Mouse (Mus musculus): ENCODE data around the gene H2-T24.
"Not testable (repeated sequence)": the region's sequence is repeated elsewhere in the genome, so short reads cannot be mapped to it uniquely, and the experiment has no call there.

The H2-T24 gene

DNA sequence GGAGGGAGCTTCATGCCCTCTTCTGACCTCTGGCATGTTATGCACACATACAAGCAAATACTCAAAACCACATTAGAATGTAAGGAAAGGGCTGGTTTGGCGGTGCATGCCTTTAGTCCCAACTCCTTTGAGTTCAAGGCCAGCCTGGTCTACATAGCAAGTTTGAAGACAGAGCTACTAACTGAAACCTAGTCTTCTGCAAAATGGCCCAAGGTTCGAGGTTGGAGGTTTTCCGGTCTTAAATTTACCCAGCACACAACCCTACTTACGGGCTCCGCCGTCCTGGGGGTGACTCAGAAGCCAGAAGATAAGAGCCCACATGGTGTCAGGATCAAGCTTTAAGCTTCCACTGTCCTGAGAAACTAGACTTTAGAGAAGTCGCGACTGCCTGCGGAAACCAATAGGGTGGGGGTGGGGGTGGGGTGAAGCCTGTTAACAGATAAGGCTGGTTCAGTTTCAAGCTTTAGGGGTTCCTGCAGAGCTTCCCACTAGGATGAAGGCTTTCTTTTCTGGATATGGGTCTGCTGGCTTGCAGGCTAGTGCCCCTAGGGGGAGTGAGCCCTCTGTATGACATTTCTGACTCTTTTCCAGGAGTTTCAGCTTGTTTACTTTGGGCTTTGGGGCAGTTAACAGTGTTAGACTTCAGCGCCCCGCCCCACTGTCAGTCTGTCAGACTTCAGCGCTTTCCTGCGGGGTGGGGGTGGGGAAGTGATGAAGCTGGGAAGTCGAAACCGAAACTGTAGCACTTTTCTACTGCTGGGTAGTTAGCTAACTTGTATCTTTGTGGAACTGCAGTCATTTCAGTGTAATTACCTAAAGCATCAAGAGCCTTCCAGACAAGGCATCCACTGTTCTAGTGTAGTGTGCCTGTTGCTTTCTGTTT, at the start of gene H2-T24:
H2-T24 (minus strand) TSS at position 370 of the 883 bp plus-strand sequence.
- DNase-seq: peak; percentile 86 to 87

DNA sequence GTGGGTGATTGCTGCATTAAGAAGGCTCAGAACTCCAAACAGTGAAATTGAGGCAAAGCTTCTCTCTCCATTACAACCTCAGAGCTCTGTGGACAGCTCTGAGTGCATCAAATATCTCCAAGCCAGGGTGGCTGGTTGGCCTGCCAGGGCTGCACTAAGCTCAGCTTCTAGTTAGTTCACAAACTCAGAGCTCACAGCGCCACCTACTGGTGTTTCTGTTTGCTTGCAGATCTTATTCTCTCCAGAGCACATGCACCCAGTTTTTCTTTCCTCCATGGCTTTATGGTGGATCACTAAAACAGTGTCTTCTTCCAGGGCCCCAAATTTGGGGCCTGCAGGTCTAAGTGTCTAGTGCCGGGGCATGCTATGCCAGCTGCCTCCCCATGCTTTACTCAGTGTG, 40.5 kb upstream of the H2-T24 start:
- peak; percentile 92 to 93 for DNase-seq

DNA sequence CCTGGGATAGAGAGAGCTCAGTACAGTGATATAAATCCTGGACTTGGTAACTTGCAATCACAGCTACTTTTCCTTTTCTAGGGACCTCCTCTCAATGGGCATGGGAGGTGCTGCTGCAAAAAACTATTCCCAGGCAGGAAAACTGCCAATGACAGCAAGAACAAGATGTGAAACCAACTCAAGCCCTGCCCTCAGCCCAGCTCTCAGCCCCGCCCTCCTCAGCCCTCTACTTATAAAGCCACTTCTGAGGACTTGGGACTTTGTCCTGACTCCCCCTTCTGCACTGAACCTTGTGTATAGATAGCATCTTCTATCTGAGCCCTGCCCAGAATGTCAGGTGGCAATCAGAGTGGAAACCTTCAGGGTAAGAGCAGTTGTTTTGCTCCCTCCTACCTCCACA, 38.0 kb upstream of the H2-T24 start, which contains the start of gene Gm11127:
Gm11127 (minus strand) TSS at position 10 of the 400 bp plus-strand sequence.
- not testable (repeated sequence) for DNase-seq

DNA sequence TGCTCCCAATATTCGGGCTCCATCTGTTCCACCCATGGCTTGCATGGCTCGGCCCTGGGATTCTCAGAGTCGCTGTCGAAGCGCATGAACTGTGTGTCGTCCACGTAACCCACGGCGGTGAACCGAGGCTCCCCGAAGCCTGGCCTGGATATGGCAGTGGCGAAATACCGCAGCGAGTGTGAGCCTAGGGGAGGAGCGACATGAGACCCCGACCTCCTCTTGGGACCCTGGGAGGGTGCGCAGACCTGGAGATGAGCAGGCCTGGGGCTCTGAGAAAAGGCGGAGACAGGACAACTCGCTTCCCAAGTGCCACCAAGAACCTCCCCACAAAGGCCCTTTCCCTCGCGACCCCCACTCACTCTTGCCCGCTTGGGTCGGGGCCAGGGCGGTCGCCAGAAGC, 37.6 kb upstream of the H2-T24 start:
- DNase-seq: not testable (repeated sequence)

DNA sequence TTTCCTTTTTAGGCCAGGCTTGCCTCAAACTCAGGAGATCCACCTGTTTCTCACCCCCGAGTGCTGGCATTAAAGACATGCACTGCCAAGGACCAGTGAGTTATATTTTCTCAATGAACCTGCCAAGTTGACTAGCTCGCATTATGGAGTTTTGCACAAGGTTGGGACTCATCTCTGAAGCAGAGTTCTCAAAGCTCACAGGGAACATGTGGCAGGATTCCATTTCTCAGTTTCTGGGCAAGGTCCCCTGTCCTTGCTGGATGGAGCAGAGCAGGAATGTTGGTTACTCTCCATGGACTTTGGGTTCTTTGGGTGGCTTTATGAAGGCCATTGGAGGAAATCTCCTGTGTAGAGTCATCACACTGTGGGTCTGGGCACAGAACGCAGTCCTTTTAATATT, 22.9 kb upstream of the H2-T24 start:
- DNase-seq: no peak

DNA sequence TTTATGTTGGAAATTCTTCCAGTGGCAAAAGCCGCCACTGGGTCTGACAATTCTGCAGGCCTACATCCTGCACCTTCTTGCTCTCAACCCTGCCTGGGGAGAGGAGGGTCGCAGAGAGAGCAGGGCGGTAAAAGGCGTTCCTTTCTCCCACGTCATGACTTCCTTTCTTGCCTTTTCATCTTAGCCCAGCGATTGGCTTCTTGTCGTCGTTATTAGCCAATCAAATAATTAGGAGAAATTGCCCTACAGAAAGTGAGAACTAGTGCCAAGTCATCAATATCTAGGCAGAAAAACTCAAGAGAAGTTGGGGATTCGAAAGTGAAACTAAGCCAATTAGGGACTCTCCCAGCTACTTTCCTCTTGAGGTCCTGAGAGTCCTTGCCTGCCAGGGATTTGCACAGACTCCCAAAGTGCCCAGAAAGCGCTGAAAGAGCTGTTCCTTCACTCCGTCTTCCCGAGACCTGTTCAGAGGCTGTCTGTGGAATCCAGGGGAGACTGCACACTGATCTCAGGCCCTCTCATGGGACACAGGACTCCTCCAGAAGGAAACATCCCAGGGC, 22.3 kb upstream of the H2-T24 start, which contains the start of the genes H2-T22 and Gm6034:
H2-T22 (minus strand) TSS at position 138 of the 560 bp plus-strand sequence.
Gm6034 (plus strand) TSS at position 352 of the 560 bp plus-strand sequence.
- peak; percentile 71 to 78 for DNase-seq

DNA sequence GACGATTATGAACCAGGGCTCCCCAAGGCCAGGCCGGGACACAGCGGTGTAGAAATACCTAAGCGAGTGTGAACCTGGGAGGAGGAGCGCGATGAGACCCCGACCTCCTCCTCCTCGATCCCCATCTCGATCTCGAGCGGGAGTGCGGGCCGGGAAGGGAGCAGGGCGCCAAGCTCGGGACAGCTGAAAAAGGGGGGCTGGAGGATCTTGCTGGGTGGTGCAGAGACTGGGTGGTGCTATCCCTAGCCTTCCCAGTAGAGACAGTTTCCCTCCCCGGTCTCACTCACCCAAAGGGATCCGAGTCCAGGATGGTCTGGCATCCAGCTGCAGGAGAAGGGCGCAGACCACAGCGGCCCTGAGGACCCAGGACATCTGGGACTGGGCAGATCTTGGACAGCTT, 21.7 kb upstream of the H2-T24 start:
- not testable (repeated sequence) for DNase-seq

DNA sequence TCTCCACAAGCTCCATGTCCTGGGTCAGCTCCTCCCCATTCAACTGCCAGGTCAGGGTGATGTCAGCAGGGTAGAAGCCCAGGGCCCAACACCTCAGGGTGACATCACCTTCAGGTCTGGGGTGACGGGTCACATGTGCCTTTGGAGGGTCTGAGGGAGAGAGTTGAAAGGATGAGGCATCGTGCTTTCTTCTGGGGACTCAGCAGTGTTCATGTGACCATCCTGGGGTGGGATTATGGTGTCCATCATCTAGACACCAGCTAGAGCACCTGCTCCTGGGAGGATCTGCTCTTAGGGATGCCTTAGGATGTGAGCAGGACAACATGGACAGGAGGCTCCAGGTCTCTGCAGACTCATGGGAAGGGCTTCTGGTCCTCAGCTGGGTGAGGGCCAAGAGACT, 20.2 kb upstream of the H2-T24 start:
- DNase-seq: not testable (repeated sequence)

DNA sequence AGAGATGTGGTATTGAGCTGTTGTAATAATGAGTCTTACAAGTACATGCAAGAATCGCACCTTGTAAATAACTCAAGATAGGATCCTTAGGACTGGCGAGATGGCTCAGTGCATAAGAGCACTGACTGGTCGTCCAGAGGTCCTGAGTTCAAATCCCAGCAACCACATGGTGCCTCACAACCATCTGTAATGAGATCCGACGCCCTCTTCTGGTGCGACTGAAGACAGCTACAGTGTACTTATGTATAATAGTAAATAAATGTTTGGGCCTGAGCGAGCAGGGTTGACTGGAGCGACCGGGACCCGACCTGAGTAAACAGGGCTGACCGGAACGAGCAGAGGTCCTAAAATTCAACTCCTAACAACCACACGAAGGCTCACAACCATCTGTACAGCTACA, 15.8 kb upstream of the H2-T24 start:
- not testable (repeated sequence) for DNase-seq

DNA sequence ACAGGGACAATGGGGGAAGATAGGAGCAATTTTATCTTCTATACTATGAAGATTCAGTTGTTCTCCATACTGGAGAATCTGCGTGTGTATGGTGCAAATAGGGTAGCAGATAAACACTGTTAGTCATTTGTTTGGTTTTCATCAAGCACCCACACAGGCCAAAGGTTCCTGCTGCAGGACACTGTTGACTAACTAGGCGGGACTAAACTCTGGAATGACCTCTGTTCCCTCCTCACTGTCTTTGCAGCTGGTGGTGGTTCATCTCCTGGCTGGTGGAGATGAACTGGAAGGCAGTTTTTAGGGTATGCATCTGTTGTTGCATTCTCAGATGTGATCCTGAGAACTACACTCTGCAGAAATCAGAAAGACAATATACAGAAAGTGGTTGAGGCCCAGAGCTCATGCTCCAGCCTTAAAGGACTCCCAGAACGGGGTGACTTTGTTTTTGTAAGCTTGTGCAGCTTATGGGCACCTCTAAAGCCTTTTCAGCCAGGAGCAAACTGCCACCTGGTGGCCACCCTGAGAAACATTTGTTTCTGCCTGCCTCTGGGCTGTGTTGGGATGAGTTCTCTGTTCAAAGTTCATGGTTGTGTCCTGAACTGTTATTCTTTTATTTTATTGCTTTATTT, 14.8 kb upstream of the H2-T24 start:
- peak; percentile 81 to 82 for DNase-seq

DNA sequence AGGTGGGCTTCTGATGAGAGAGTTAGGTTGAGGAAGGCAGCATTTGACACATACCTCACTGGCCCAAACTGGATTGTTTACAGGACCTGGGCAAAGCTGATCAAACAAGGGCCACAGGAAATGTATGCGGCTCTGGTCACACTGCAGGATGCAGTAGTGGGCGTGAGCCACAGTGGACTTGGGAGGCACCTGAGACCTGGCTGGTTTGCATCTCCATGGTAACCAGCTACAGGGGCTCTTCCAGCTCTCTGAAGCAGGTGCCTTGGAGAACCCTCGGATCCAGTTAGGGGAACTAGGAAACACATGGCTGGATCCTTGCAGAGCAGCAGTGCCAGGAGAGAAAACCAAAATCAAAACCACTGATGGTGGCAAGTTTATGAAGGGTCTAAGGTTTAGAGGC, 14.2 kb upstream of the H2-T24 start:
- DNase-seq: not testable (repeated sequence)

DNA sequence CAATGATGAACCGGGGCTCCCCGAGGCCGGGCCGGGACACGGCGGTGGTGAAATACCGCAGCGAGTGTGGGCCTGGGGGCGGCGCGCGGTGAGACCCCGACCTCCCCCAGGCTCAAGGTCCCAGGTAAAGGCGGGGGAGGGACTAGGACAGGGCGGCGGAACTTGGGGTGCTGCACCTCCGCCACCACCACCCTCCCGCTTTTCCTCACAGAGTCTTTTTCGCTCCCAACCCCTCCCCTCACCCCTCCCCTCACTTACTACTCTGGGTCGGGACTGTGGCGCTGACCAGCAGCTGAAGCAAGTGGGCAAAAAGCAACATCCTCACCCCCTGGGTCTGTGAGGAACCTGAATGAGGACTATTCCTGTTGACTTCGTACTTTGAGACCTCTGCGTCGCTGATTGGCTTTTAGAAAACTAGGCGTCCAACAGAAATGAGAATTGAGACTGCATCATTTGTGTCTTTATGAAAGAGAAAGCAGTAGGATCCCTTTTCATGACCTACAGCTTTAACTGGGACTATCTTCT, 12.1 kb upstream of the H2-T24 start, which contains the start of gene H2-T23:
H2-T23 (minus strand) TSS at position 505 of the 525 bp plus-strand sequence.
- DNase-seq: peak; percentile 76 to 78

DNA sequence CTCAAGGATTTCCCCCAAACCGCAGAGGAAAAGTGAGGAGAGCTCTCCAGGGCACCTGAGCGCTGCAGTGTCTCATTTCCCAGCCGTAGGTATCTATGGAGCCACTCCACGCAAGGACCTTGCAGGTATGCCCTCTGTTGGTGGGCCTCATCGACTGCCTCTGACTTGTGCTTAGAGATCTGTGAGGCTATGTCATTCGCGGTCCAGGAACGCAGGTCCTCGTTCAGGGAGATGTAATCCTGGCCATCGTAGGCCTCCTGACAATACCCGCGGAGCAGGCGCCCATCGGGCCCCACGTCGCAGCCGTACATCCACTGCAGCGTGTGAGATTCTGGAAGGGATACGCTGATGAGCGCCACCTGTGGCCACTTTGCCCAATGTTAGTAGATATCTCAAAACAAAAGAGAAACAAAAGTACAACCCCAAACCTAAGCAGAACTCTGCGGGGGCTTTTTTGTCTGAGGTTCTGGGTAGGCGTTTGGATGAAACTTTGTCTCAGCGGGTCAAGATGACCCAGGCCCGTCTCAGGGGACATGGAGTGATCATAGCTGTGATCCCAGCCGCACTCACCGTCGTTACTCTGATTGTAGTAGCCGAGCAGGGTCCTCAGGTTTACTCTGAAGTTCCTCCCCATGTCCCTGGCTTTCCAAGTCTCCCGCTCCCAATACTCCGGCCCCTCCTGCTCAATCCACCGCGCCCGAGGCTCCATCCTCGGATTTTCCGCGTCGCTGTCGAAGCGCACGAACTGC, 11.4 kb upstream of the H2-T24 start:
- peak; percentile 70 to 72 for DNase-seq

DNA sequence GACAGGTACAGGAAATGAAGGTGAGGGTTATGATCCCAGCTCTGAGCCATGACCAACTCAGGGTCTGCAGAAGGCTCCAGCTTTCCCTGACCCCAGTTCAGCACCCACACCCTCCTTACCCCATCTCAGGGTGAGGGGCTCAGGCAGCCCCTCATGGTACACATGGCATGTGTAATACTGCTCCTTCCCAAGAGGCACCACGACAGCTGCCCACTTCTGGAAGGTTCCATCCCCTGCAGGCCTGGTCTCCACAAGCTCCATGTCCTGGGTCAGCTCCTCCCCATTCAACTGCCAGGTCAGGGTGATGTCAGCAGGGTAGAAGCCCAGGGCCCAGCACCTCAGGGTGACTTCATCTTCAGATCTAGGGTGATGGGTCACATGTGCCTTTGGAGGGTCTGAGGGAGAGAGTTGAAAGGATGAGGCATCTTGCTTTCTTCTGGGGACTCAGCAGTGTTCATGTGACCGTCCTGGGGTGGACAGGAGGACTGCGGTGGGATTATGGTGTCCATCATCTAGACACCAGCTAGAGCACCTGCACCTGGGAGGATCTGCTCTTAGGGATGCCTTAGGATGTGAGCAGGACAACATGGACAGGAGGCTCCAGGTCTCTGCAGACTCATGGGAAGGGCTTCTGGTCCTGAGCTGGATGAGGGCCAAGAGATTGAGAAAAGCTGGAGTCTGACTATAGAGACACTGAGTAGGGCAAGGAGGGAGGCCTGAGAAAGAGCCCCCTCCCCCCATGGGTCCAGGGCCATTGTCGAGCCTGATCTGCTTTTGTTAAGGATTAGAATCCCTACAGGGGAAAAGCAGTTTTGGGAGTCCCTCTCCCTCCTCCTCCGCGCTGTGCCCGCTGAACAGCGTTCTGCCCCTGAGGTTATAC, 10.6 kb upstream of the H2-T24 start:
- not testable (repeated sequence) for DNase-seq

DNA sequence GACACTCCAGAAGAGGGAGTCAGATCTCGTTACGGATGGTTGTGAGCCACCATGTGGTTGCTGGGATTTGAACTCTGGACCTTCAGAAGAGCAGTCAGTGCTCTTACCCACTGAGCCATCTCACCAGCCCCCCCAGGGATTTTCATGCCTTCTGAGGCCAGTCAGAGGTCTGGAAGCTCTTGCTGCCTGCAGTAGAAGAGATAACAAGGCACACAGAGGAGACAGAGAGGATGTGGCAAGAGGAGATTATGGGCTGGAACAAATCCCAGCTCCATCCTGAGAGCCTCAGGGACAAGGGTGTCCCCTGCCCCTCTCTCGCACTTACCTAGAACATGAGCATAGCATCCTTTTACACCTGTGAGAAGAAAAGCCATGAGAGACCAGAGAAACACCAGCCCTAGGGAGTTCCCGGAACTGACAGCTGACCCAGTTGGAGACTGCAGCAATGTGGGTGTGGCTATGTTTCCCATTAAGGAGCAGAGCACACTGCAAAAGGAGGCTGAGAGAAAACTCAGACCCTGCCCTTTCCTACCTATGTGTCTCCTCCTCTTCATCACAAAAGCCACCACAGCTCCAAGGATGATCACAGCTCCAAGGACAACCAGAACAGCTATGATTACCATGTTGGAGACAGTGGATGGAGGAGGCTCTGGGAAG, 9.8 kb upstream of the H2-T24 start:
- DNase-seq: not testable (repeated sequence)

DNA sequence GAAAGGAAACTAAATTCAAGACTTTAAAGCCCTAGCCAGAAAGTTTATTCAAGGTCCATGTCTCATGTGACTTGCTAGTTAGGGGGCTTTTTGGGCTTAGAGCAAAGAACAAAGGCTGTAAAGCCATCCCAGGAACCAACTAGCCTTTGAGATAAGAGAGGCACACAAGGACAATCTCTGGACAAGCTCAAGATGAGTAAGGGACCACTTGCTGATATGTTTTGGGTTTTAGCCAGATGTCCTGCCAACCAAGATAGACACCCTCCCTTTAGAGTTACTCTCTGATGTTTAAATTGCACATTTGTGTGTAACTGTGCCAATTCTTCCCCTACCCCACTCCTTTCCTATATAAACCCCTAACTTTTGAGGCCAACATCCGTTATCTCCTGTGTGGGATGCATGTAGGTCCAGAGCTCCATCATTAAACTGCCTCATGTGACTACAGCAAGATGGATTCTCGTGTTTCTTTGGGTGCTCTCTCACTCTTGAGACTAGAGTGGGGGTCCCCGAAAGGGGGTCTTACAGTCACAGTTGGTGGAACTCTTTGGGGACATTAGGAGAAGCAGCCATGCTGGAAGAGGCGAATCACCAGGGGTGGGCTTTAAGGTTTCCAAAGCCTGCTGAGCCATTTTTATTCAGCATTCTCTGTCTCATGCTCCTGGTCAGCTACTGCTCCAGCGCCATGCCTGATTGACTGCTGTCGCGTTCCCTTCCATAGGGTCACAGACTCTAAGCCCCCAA, 8.7 kb upstream of the H2-T24 start:
- DNase-seq: no peak

DNA sequence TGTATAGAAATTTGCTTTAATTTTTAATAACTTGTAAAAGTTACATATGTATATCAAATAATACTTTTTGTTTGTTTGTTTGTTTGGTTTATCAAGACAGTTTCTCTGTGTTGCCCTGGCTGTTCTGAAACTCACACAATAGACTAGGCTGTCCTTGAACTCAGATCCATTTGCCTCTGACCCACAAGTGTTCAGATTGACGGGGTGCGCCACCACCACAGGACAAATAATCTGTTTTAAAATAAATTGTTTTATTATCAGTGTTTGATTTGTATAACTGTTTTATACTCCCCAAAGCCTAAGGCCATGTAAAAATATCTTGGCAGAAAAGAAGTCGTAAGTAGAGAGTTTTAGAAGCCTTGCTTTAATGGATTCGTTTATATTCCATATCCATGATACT, 7.3 kb upstream of the H2-T24 start:
- DNase-seq: no peak

DNA sequence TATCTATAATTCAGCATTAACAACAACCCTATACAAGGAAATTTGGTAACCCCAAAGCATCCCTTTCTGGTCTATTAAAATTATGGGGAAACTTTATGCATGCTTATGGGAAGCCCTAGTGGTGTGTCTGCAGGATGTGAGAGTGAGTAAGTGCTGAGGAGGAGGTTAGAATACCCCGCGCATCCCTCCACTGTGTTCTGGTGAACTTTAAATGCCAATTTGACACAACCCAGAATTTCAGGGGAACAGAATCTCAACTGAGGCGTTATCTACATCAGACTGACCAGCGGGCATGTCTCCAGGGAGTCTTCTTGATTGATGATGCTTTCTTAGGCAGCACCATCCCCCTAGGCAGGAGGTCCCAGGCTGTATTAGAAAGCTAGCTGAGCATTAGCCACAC, 5.5 kb upstream of the H2-T24 start:
- no peak for DNase-seq

DNA sequence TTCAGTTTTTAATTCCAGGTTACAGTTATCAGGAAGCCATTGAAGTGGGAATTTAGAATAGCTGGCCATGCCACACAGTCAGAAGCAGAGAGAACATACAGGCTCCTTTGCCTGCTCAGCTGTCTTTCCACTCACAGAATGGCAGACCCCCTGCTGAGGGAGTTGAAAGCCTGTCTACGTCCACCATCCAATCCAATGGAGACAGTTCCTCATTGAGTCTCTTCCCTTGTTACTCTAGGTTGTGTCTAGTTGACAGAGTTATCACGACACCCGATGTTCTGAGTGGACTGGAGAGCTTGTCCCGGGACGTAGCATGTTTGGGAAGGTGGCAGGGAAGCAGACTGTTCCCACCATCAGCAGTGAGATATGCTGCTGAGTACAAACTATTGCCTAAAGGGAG, 4.8 kb upstream of the H2-T24 start:
- DNase-seq: no peak

Data from B cell, adult 2 months (primary cell).